Mouse (Mus musculus) stomach, embryonic 16.5 days (tissue): Measurements from ENCODE around the gene Hoxb5. TPM values are rescaled to one million over a fixed set of nuclear protein-coding genes. Genes with fewer than 3 reads are reported as not detected.
A peak's percentile ranks its signal among the peaks of the same experiment; 100 is the strongest.

Source experiments
- microRNA counts: library from miRNA; unstranded; fragments of <30 nt; microRNA quantifications from one replicate; lab custom pipeline; 2016
- microRNA-seq: library from miRNA; unstranded; fragments of <30 nt; microRNA quantifications from one replicate; pipeline ENCODE4, GENCODE M21; 2016
- polyA plus RNA-seq: library from polyadenylated mRNA; unstranded; fragments of >200 nt; fragmentation: Nextera tagmentation; extraction: Ambion mirVana; gene quantifications from 2 replicates; pipeline ENCODE4 v1.2.1, GENCODE M21; 2015

The Hoxb5 gene
- polyA plus RNA-seq, 1 experiment from 2014 or later, result 13.8 TPM

MicroRNAs within 50 kb of the gene (microRNA counts, 519-probe panel; counts per million panel counts)
- microRNA mmu-miR-10a (lab: Ali Mortazavi, UCI) (3,695 counts per million, percentile 86 among the panel's probes with 10 or more counts), microRNA mmu-miR-196a (lab: Ali Mortazavi, UCI) (1,835 counts per million, percentile 32 among the panel's probes with 10 or more counts)

Small RNA genes lying within 50 kb of the gene (microRNA-seq; reads per million reads assigned to microRNA genes)
- gene Mir10a (36,877 reads per million, percentile 99 among the genes with 10 or more reads in this experiment), gene Mir196a-1 (0.66 reads per million)

Other genes with a start within 250 kb of the Hoxb5 start
- gene Ube2z, start 237.9 kb upstream of the Hoxb5 start, polyA plus RNA-seq, result 32.6 and 34.0 TPM in 2 replicates
- gene Atp5g1, start 227.7 kb upstream of the Hoxb5 start, polyA plus RNA-seq, result 693 and 716 TPM in 2 replicates
- gene Calcoco2, start 191.4 kb upstream of the Hoxb5 start, polyA plus RNA-seq, result 0.25 TPM in 1 of 2 replicates, not detected in the other
- 0.21 and 0.58 TPM in 2 replicates for gene Ttll6, start 169.6 kb upstream of the Hoxb5 start, polyA plus RNA-seq
- not detected in 2 replicates for gene Hoxb13, start 109.0 kb upstream of the Hoxb5 start, polyA plus RNA-seq
- gene Hoxb9, start 31.9 kb upstream of the Hoxb5 start, polyA plus RNA-seq, result 0.14 and 0.16 TPM in 2 replicates
- 0.44 and 1.5 TPM in 2 replicates for gene Hoxb8, start 21.4 kb upstream of the Hoxb5 start, polyA plus RNA-seq
- gene Hoxb7, start 16.7 kb upstream of the Hoxb5 start, polyA plus RNA-seq, result 6.3 and 8.3 TPM in 2 replicates
- gene Hoxb6, start 10.9 kb upstream of the Hoxb5 start, polyA plus RNA-seq, result 5.6 and 8.3 TPM in 2 replicates
- 2.2 and 2.7 TPM in 2 replicates for gene Hoxb4, start 14.9 kb downstream of the Hoxb5 start, polyA plus RNA-seq
- 0.99 and 1.5 TPM in 2 replicates for gene Hoxb3, start 20.0 kb downstream of the Hoxb5 start, polyA plus RNA-seq
- gene Hoxb2, start 47.2 kb downstream of the Hoxb5 start, polyA plus RNA-seq, result 9.1 and 11.5 TPM in 2 replicates
- gene Hoxb1, start 62.4 kb downstream of the Hoxb5 start, polyA plus RNA-seq, result 0.24 TPM in 1 of 2 replicates, not detected in the other
- gene Skap1, start 161.3 kb downstream of the Hoxb5 start, polyA plus RNA-seq, result 1.1 and 1.4 TPM in 2 replicates